Mouse (Mus musculus) adrenal gland, adult (tissue): ENCODE results near the gene Gmppa.

Experiments
- DNase-seq, 2 experiments: peaks; one replicate each; pipeline ENCODE4 v3.0.0; 2022 to 2023; ENCODE audit warnings: low spot score in 1 of 2; ENCODE audit not compliant: inconsistent age in 2 of 2

Gmppa gene

DNA sequence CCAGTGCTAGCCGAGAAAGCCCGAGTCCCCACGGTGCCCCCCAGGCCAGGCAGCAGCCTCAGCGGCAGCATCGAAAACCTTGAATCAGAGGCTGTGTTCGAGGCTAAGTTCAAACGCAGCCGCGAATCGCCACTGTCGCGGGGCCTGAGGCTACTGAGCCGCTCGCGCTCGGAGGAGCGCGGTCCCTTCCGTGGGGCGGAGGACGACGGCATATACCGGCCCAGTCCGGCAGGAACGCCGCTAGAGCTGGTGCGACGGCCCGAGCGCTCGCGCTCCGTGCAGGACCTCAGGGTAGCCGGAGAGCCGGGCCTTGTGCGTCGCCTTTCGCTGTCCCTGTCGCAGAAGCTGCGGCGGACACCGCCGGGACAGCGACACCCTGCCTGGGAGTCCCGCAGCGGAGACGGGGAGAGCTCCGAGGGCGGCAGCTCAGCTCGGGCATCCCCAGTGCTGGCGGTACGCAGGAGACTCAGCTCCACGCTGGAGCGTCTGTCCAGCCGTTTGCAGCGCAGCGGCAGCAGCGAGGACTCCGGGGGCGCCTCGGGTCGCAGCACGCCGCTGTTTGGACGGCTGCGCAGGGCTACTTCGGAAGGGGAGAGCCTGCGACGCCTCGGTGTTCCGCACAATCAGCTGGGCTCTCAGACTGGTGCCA lies 12.8 kb upstream of the Gmppa start:
- DNase-seq, result peak in 1 of 2 experiments; percentile 68

GRCm38 (mm10) chr1:75423780-75424390 lies 11.8 kb upstream of the Gmppa start:
- no peak for DNase-seq

GRCm38 (mm10) chr1:75425796-75426471 lies 9.8 kb upstream of the Gmppa start:
- peak in 1 of 2 experiments; percentile 62 for DNase-seq

DNA sequence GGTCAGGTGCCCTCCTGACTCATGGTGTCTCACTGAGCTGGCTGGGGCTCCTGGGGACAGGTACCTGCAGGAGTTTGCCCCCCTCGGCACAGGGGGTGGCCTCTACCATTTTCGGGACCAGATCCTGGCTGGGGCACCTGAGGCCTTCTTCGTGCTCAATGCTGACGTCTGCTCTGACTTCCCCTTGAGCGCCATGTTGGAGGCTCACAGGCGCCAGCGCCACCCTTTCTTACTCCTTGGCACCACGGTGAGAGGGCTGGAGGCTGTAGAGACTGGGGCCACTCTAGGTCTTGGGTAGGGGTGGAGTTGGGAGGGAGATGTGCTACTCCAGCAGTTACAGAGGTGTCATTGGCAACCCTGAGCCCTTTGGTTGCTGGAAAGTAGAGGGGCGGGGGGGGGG lies 3.1 kb downstream of the Gmppa start:
- DNase-seq, result no peak

- DNase-seq, result no peak
These were observed 4.9 kb downstream of the Gmppa start for GRCm38 (mm10) chr1:75440661-75441060.

DNA sequence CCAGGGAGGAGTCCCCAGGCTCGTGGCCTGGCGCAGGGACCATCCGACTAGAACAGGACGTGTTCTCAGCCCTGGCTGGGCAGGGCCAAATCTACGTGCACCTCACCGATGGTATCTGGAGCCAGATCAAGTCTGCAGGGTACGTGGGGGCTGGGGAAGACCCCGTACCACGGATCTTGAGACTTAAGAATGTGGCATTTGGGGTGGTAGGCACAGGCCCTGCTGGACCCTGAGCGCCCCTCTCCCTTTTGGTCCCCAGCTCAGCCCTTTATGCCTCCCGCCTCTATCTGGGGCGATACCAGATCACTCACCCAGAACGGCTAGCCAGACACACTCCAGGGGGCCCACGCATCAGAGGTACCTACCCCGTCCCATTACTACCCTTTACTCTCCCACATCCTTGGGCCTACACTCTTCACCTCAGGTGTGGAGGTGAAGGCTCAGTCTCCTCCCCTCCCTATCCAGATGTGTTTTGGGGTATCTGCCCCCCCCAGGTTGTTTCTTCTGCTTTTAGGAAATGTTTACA lies 5.8 kb downstream of the Gmppa start:
- DNase-seq, result no peak

GRCm38 (mm10) chr1:75442171-75442570 lies 6.4 kb downstream of the Gmppa start:
- DNase-seq, result no peak

GRCm38 (mm10) chr1:75442811-75443210 lies 7.1 kb downstream of the Gmppa start:
- DNase-seq, result no peak

GRCm38 (mm10) chr1:75443247-75444024 lies 7.7 kb downstream of the Gmppa start:
- DNase-seq, result no peak

DNA sequence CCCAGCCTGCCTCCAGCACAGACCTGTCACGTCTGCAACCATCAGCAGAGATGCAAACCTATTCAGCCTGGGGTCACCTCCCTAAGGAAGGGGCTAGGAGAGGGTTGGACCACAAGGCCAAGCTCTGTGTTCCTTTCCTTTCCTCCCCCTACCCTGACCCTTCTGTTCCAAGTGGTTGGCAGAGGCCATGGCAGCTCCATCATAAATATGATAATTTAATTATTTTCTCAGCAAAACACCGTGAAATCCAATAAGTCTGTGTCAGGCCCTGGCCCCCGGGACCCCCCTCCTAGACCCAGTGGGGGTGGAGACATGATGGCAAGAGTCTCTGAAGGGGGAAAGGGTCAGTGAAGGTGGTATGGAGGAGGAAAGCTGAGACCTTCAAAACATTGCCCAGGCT lies 8.5 kb downstream of the Gmppa start:
- DNase-seq, result no peak

- DNase-seq, result no peak
These were observed 9.5 kb downstream of the Gmppa start for GRCm38 (mm10) chr1:75445141-75445701.

DNA sequence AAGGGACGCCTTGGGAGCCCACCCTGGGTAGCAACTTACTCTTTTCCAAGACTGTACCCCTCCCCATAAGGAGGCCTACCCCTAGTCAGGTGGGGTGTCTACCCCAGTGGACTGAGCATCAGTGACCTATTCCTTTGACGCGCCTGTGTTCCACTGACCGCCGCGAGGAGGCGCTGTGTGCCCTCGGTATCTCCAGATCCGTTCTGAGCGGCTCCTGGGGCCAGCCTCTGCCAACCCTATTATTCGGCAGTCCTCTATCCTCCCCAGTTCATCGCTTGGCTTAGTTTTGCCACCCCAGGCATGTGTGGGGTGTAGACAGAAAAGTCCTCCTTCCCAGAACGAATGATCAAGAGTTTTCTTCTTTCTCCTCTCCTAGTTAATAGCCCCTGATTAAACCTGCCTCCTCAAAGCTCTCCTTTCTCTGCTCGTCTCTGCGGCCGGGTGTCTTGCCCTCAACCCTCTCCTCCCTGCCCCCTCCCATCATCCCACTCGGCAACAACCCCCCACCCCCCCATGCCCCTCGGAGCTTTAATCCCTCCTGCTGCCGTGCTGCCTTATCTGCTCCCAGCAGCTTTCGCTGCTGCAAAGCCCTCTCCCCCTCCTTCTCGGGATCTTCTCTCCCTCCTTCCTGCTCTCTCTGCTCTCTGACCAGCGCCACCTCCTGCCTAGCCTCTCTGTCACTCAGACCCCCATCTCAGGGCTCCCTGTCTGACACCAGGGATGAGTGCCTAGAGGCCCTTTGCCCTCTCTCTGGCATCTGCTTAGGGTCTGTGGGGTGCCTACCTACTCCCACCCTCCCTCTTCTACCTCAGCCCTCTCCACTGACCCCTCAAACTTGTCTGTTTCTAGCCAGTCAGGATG lies 10.3 kb downstream of the Gmppa start:
- DNase-seq, result peak; percentile 73 to 89

GRCm38 (mm10) chr1:75446656-75447055 lies 10.9 kb downstream of the Gmppa start:
- no peak for DNase-seq

GRCm38 (mm10) chr1:75447265-75448051 lies 11.7 kb downstream of the Gmppa start:
- DNase-seq, result no peak

- DNase-seq, result no peak
These were observed 12.3 kb downstream of the Gmppa start for GRCm38 (mm10) chr1:75448052-75448431.

GRCm38 (mm10) chr1:75448937-75449336 lies 13.2 kb downstream of the Gmppa start:
- DNase-seq, result no peak

DNA sequence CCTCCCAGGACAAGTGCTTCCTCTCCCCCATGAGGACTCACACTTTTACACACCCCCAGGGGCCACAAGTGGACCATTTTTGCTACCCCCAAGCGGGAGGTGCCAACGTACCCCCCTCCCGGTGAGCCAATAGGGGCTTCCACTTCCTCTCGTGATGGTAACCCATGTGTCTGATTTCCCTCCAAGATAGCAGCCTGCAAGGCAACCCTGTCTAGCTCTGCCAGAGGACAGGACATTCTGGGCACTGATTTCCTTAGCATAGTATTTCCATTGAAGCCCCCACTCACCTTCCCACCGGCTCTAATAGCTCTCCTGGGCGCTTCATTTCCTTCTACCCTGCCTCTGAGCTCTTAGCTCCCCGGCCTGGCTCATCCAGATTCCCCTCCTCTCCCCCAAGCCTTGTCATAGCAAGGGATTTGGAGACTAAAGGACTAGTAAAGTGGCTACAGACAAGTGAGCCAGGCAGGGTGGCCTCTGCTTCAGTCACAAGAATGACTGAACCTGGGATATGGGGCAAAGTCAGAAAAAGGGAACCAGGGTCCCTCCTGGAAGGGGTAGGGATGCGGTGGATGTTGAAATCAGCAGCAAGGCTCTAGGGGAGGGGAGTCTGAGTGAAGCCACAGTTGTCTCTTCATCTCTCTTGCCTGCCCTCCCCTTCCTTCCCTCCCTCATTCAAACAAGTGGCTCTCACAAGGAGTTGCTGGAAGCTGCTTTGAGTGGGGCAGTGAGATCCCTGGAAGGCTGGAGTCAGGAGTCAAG lies 13.8 kb downstream of the Gmppa start:
- no peak for DNase-seq

GRCm38 (mm10) chr1:75450314-75451005 lies 14.7 kb downstream of the Gmppa start, which contains the start of gene Asic4:
Gene Asic4, plus strand, starts transcription at chr1:75450436.
- DNase-seq, result peak in 1 of 2 experiments; percentile 56
